ENCODE assay signal across 35 mouse cellular contexts in the genomic region with DNA sequence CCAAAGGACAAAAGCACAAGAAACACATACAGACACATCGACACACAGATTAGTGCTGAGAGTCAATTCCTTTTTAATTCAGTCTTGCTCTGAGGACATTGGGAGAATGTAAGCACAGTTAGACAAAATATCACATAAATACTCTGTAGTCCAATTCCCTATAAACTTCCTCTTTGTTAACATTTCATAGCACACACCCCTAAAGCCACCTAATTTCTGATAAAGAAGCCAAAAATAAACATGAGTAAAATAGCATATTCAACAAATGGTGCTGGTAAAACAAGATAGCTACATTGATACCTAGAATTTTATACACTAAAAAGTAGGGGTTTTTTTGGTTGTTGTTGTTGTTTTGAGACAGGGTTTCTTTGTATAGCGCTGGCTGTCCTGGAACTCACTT.
"Had no signal": no experiment of that assay in that cellular context is flagged by ENCODE, and none has a peak within 500 bp of the region (broad histone marks: within the 10 kb centered on the region; RNA-seq: fewer than 3 reads in every experiment).

No protein-coding gene starts in this region.

- H3K4me2 ChIP-seq: heart, embryonic 11.5 days; heart, embryonic 12.5 days; heart, embryonic 13.5 days; heart, embryonic 15.5 days; hindbrain, embryonic 12.5 days; hindbrain, embryonic 13.5 days; hindbrain, embryonic 14.5 days; hindbrain, embryonic 15.5 days; intestine, embryonic 15.5 days; kidney, embryonic 15.5 days had no signal

- ATAC-seq: hindbrain, embryonic 16.5 days; hindbrain, postnatal 0 days; inflammation-experienced regulatory T-cells, adult 6 months; intestine, embryonic 15.5 days; intestine, embryonic 16.5 days; intestine, postnatal 0 days had no signal

- H3K9ac ChIP-seq: heart, embryonic 12.5 days; heart, embryonic 13.5 days; heart, embryonic 15.5 days; hindbrain, embryonic 12.5 days; hindbrain, embryonic 13.5 days; hindbrain, embryonic 14.5 days; hindbrain, embryonic 15.5 days; intestine, embryonic 15.5 days; kidney, embryonic 15.5 days had no signal

- H3K4me1 ChIP-seq: heart, embryonic 12.5 days; heart, embryonic 13.5 days; heart, embryonic 15.5 days; hindbrain, embryonic 10.5 days; hindbrain, embryonic 12.5 days; hindbrain, embryonic 13.5 days; hindbrain, embryonic 15.5 days; intestine, embryonic 15.5 days; kidney, embryonic 15.5 days had no signal

- DNase-seq: heart, postnatal 10 days; heart, postnatal 14 days; heart, postnatal 36 days; heart, postnatal 4 days; kidney, adult 11 months; kidney, adult 18-20 months; kidney, adult 2 months; kidney, adult 8-10 months; kidney, adult 9 months; kidney, postnatal 10 days; kidney, postnatal 14 days; kidney, postnatal 25 days; kidney, postnatal 36 days; kidney, postnatal 4 days; layer of hippocampus, adult 9-11 months; layer of hippocampus, postnatal 36 days had no signal

- H3K27me3 ChIP-seq: heart, embryonic 12.5 days; heart, embryonic 13.5 days; heart, embryonic 15.5 days; hindbrain, embryonic 12.5 days; hindbrain, embryonic 13.5 days; hindbrain, embryonic 15.5 days; intestine, embryonic 15.5 days; kidney, embryonic 15.5 days had no signal

- H3K36me3 ChIP-seq: heart, embryonic 12.5 days; heart, embryonic 13.5 days; heart, embryonic 15.5 days; hindbrain, embryonic 10.5 days; hindbrain, embryonic 12.5 days; hindbrain, embryonic 13.5 days; hindbrain, embryonic 15.5 days; intestine, embryonic 15.5 days; kidney, embryonic 15.5 days had no signal

- H3K4me3 ChIP-seq: heart, embryonic 12.5 days; heart, embryonic 13.5 days; heart, embryonic 15.5 days; hindbrain, embryonic 10.5 days; hindbrain, embryonic 12.5 days; hindbrain, embryonic 13.5 days; hindbrain, embryonic 15.5 days; intestine, embryonic 15.5 days; kidney, embryonic 15.5 days; layer of hippocampus, adult 2 months; left cerebral cortex, adult 2 months had no signal

- H3K27ac ChIP-seq: heart, embryonic 13.5 days; heart, embryonic 15.5 days; hindbrain, embryonic 10.5 days; hindbrain, embryonic 12.5 days; hindbrain, embryonic 13.5 days; hindbrain, embryonic 14.5 days; hindbrain, embryonic 15.5 days; hindbrain, postnatal 0 days; intestine, embryonic 15.5 days; kidney, embryonic 15.5 days; kidney, postnatal 0 days; layer of hippocampus, adult 2 months; left cerebral cortex, adult 2 months had no signal

- H3K9me3 ChIP-seq: heart, embryonic 12.5 days; heart, embryonic 13.5 days; heart, embryonic 15.5 days; hindbrain, embryonic 10.5 days; hindbrain, embryonic 12.5 days; hindbrain, embryonic 13.5 days; hindbrain, embryonic 15.5 days; intestine, embryonic 15.5 days; kidney, embryonic 15.5 days had no signal
